Comparison of ENCODE assay signal across 28 mouse cellular contexts in the genomic region with DNA sequence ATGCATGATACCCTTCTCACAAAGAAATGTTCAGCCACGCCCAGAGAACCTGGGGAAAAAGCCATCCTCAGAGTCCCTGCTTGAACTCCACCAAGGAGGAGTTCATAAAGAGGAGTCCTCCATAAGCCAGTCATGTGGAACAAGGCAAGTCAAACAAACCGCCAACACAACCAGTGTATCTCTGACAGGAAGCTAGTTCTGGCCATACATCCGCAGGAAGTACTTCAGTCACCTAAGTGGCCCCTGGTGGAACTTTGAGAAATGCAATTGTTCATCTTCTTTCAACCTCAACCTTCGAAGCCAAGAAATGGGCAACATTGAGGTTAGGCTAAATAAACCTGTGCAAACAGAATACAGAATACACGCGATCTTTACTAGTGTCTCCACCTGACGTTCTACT. TPM values are rescaled to one million over a fixed set of nuclear protein-coding genes. Genes with fewer than 3 reads are reported as not detected.
DNase-seq lines count a peak whose midpoint lies in the region; ATAC-seq lines count a peak whose summit lies in the region.
"Had no signal": no experiment of that assay in that cellular context is flagged by ENCODE, and none has a peak within 500 bp of the region (broad histone marks: within the 10 kb centered on the region; RNA-seq: fewer than 3 reads in every experiment).

No protein-coding gene starts in this region.

- H3K4me2 ChIP-seq in embryonic facial prominence, embryonic 13.5 days, result no peak overlapping the region
- no peak overlapping the region for H3K4me2 ChIP-seq in heart, embryonic 16.5 days (ENCODE audit: low read depth, low read length)
- no peak overlapping the region for H3K4me2 ChIP-seq in limb, embryonic 15.5 days
- H3K4me2 ChIP-seq: forebrain, embryonic 13.5 days; hindbrain, embryonic 14.5 days; kidney, embryonic 15.5 days; neural tube, embryonic 12.5 days had no signal

- H3K36me3 ChIP-seq in embryonic facial prominence, embryonic 13.5 days, result no peaks in the 10 kb centered on the region
- no peaks in the 10 kb centered on the region for H3K36me3 ChIP-seq in embryonic facial prominence, embryonic 10.5 days (replicated peaks)
- no peaks in the 10 kb centered on the region for H3K36me3 ChIP-seq in heart, embryonic 16.5 days (ENCODE audit: control insufficient read depth, insufficient read depth)
- H3K36me3 ChIP-seq in limb, embryonic 15.5 days, result no peaks in the 10 kb centered on the region
- H3K36me3 ChIP-seq: G1E; kidney, embryonic 15.5 days; neural tube, embryonic 12.5 days had no signal

- 90% methylated on average over 7 of the region's 7 CpGs for WGBS in embryonic facial prominence, embryonic 13.5 days
- 93% methylated on average over 7 of the region's 7 CpGs for WGBS in embryonic facial prominence, embryonic 10.5 days
- WGBS in heart, embryonic 16.5 days, result 80% methylated on average over 7 of the region's 7 CpGs
- WGBS in limb, embryonic 15.5 days, result 87% methylated on average over 7 of the region's 7 CpGs

- peak overlapping the region; percentile 78; the same call in 1 of the 2 replicates for H3K27ac ChIP-seq in embryonic facial prominence, embryonic 13.5 days
- no peak overlapping the region for H3K27ac ChIP-seq in embryonic facial prominence, embryonic 10.5 days (replicated peaks)
- peak overlapping the region; percentile 78 for H3K27ac ChIP-seq in heart, embryonic 16.5 days (ENCODE audit: low read length)
- H3K27ac ChIP-seq in limb, embryonic 15.5 days, result peak overlapping the region; percentile 33; the same call in 1 of the 2 replicates
- H3K27ac ChIP-seq: forebrain, embryonic 13.5 days; hindbrain, embryonic 14.5 days; liver, embryonic 14.5 days; macrophage; neural tube, embryonic 12.5 days had no signal

- intact Hi-C loops in left cerebral cortex, postnatal 25 days (cut with DNase I), result loop anchor here (10.0 kb wide), 1 partner anchor 351 kb away; no protein-coding TSS in a partner anchor

- no peak overlapping the region for H3K4me3 ChIP-seq in embryonic facial prominence, embryonic 13.5 days
- H3K4me3 ChIP-seq in embryonic facial prominence, embryonic 10.5 days, result no peak overlapping the region
- no peak overlapping the region for H3K4me3 ChIP-seq in heart, embryonic 16.5 days (ENCODE audit: low read length)
- no peak overlapping the region for H3K4me3 ChIP-seq in limb, embryonic 15.5 days
- H3K4me3 ChIP-seq: forebrain, embryonic 13.5 days; kidney, embryonic 15.5 days; neural tube, embryonic 12.5 days had no signal

- DNase-seq in embryonic facial prominence, embryonic 10.5 days (ENCODE audit: low spot score), result no peak
- no peak for DNase-seq in heart, adult 11 months
- DNase-seq in 416B (ENCODE audit: low read depth), result peak; percentile 26
- DNase-seq in left cerebral cortex, postnatal 25 days (ENCODE audit: low spot score in 2 of 2), result no peak
- DNase-seq in embryo, embryonic 11 days, result no peak
- DNase-seq: adrenal gland, adult 8-10 months; cerebellum, adult 9-11 months; gastrocnemius, postnatal 14 days; heart, postnatal 4 days; kidney, adult 18-20 months; kidney, postnatal 25 days; liver; lung, adult 2 months; lung, postnatal 10 days; right cerebral cortex, adult 18-20 months; spleen, adult 18-20 months; thymus, postnatal 36 days had no signal

- no peak for ATAC-seq in embryonic facial prominence, embryonic 13.5 days (ENCODE audit: insufficient number of reproducible peaks, insufficient read depth, low FRiP score, low TSS enrichment, low read depth)
- ATAC-seq in heart, embryonic 16.5 days (replicated peaks; ENCODE audit: extremely low read depth, insufficient read depth, low FRiP score), result no peak
- ATAC-seq in limb, embryonic 15.5 days (ENCODE audit: insufficient number of reproducible peaks, low FRiP score, low TSS enrichment, low read depth), result no peak
- ATAC-seq: inflammation-experienced regulatory T-cells, adult 6 months had no signal

- H3K27me3 ChIP-seq in embryonic facial prominence, embryonic 13.5 days, result no peaks in the 10 kb centered on the region
- H3K27me3 ChIP-seq in embryonic facial prominence, embryonic 10.5 days (replicated peaks; ENCODE audit: low read depth, poor library complexity, severe bottlenecking), result no peaks in the 10 kb centered on the region
- H3K27me3 ChIP-seq in heart, embryonic 16.5 days (ENCODE audit: control insufficient read depth, insufficient read depth, low read length), result no peaks in the 10 kb centered on the region
- H3K27me3 ChIP-seq in limb, embryonic 15.5 days, result no peaks in the 10 kb centered on the region
- H3K27me3 ChIP-seq: forebrain, embryonic 13.5 days; kidney, embryonic 15.5 days; neural tube, embryonic 12.5 days had no signal

- no peak overlapping the region for H3K9ac ChIP-seq in embryonic facial prominence, embryonic 13.5 days
- H3K9ac ChIP-seq in heart, embryonic 16.5 days (ENCODE audit: low read length), result no peak overlapping the region
- no peak overlapping the region for H3K9ac ChIP-seq in limb, embryonic 15.5 days
- H3K9ac ChIP-seq: forebrain, embryonic 13.5 days; hindbrain, embryonic 14.5 days; kidney, embryonic 15.5 days; liver, embryonic 14.5 days; neural tube, embryonic 12.5 days had no signal

- peaks cover 20% of the 10 kb centered on the region for H3K4me1 ChIP-seq in embryonic facial prominence, embryonic 13.5 days
- H3K4me1 ChIP-seq in embryonic facial prominence, embryonic 10.5 days, result peaks cover 4% of the 10 kb centered on the region; the same call in 1 of the 2 replicates
- H3K4me1 ChIP-seq in heart, embryonic 16.5 days (ENCODE audit: control insufficient read depth, insufficient read depth, low read length), result peaks cover 20% of the 10 kb centered on the region
- peaks cover 10% of the 10 kb centered on the region; the same call in 1 of the 2 replicates for H3K4me1 ChIP-seq in limb, embryonic 15.5 days
- H3K4me1 ChIP-seq: neural tube, embryonic 12.5 days had no signal

- no peaks in the 10 kb centered on the region for H3K9me3 ChIP-seq in embryonic facial prominence, embryonic 13.5 days
- no peaks in the 10 kb centered on the region for H3K9me3 ChIP-seq in embryonic facial prominence, embryonic 10.5 days
- H3K9me3 ChIP-seq in heart, embryonic 16.5 days (replicated peaks; ENCODE audit: control insufficient read depth, low read length), result no peaks in the 10 kb centered on the region
- H3K9me3 ChIP-seq in limb, embryonic 15.5 days, result no peaks in the 10 kb centered on the region
- H3K9me3 ChIP-seq: forebrain, embryonic 13.5 days; kidney, embryonic 15.5 days; neural tube, embryonic 12.5 days had no signal

RNA-seq across cellular contexts. Expression of a gene that starts 39.7 kb away (rescaled TPM):
- polyA plus RNA-seq in embryonic facial prominence, embryonic 13.5 days (2015; fragmentation: Nextera tagmentation; extraction: Ambion mirVana), result 4.8 and 6.2 TPM in 2 replicates
- polyA plus RNA-seq in embryonic facial prominence, embryonic 10.5 days (2016; fragmentation: Nextera tagmentation; extraction: Ambion mirVana), result 3.4 and 4.0 TPM in 2 replicates
- 3.0 and 3.5 TPM in 2 replicates for polyA plus RNA-seq in heart, embryonic 16.5 days (2015; fragmentation: Nextera tagmentation; extraction: Ambion mirVana)
- polyA plus RNA-seq in limb, embryonic 15.5 days (2015; fragmentation: Nextera tagmentation; extraction: Ambion mirVana), result 5.6 and 7.5 TPM in 2 replicates
- 10 to 100 TPM; 22.2 to 35.9 TPM for total RNA-seq in left cerebral cortex, postnatal 25 days (2021)
- polyA plus RNA-seq: G1E, macrophage had no signal
